Mouse (Mus musculus) heart, adult 18-20 months (tissue): ENCODE measurements around the gene Tmem129. TPM values are rescaled to one million over a fixed set of nuclear protein-coding genes. Genes with fewer than 3 reads are reported as not detected.

Experiments used
- DNase-seq, 2 experiments: peaks; one replicate each; pipeline ENCODE4 v3.0.0; 2021 to 2022; ENCODE audit warnings: mixed read lengths in 1 of 2
- long read RNA-seq, 2 experiments: library from polyadenylated mRNA; stranded (forward); transcript quantifications; one replicate each; pipeline ENCODE4 v2.0.0; 2021
- total RNA-seq, 2 experiments: library from RNA; stranded (reverse); gene quantifications; 2 replicates each; pipeline ENCODE4 v1.2.3; 2021

The Tmem129 gene
- 10 to 100 TPM; 19.5 to 19.6 TPM for total RNA-seq
- long read RNA-seq, experiment 1, transcript Tmem129-201 (4 exons, 2,828 nt) = major isoform, 31 of 41 reads
- long read RNA-seq, experiment 1, partial matches to known transcripts = 1 of 41 reads
- long read RNA-seq, experiment 1, other reads (novel, unspliced or antisense) = 5 of 41 reads
- long read RNA-seq, experiment 2, transcript Tmem129-201 (4 exons, 2,828 nt) = major isoform, 17 of 24 reads
- long read RNA-seq, experiment 2, partial matches to known transcripts = 3 of 24 reads
- long read RNA-seq, experiment 2, other reads (novel, unspliced or antisense) = 2 of 24 reads

DNA sequence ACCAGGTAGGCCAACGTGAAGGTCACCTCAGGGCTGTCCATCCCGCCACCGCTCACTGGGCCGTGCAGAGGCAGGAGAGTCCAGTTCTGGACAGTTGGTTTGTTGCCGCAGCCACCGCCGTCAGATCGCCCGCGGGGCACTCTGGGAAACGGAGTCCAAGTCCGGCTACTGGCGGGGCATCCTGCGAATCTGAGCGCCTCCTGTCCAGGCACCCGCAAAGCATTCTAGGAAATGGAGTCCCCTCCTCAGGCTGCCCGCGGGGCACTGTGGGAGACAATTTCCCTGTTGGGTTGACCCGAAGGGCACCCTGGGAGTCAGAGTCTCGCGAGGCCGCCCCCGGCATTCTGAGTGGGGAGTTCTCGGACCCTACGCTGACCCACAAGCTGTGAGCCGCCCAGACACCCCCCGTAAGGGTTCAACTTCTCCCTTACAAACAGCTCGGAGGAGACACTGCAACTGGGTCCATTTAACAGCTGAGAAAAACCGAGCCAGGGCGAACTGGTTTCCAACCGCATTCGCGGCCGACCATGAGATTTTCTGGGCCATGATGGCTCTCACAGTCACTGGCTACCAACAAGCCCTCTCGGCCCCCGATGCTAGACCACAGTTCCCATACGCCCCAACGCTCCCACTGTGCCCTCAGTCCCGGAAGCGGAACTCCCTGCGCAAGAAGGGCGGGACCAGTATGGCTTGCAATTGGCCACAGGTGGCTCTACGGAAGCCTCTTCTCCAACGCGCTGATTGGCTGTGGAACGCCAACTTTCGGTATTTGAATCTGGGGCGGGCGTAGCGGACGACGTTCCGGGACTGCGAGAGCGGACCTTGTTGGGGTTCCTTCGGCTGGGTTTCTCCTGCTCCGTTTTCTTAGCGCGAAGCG is at the start of gene Tmem129, which contains the start of gene Tacc3:
Tmem129 (minus strand) TSS at position 630 of the 877 bp plus-strand sequence.
Tacc3 (plus strand) TSS at position 342 of the 877 bp plus-strand sequence.
- peak; percentile 97 to 100 for DNase-seq

DNA sequence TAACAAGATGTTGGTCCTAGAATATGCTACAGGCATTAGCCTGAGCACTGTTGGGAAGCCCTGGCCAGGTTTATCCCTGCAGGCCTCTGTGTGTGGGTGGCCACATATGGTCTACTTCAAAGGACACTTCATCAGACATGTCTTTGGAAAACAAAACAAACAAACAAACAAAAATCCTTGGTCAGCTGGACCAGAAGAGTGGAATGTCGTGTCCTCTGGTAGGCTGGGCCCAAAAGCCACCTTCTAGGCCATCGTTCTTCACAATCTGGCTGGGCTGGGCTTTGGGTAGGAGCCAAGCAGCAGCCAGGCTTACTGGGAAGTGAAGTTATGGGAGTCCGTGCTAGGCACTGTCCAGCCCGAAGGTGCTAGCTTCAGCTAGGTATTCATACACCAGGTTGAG is 48.9 kb upstream of the Tmem129 start:
- DNase-seq = no peak

DNA sequence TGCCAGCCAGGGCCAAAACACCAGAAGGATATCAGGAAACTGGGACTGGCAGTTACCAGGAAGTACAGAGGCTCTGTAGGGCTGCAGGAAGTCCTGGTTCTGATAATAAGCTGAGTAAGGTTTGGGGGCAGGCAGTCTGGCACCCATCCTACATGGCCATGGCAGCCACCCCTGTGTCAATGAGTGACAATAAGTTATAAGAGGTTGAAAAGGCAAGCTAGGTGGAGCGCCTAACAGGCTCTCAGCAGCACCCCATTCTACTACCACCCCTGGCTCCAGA is 48.1 kb upstream of the Tmem129 start:
- no peak for DNase-seq

DNA sequence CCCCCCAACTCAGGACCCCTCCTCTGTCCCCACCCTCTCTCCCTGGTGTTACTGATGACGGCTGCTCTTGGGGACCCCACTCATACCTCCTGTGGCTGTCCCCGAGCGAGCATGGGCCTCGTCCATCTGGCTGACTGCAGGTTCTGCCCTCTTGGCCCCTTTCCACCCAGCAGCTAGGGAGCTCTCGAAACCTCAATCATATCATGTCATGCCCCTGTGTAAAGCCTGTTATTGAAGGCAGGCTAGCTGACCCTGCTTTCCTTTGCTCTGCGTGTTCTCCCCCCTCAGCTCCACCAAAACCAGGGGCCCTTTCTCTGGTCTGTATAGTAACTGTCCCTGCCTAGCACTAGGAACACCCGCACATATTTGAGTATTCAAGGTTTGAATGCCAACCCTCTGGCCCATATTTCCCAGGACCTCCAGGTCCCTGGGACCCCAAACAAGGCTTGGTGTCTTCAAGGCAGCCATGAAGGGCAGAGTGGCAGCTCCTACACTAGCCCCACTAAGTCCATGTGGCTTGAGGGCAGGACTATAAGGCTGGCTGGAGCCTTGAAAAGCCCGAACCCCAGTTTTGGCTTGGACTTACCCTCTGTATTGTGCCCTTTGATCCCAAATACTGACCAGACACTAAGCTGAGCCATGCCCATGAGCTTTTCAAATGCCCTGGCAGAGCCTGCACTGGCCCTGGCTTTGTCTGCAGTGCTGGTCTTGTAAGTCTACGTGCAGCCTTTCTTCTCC is 47.6 kb upstream of the Tmem129 start:
- no peak for DNase-seq

DNA sequence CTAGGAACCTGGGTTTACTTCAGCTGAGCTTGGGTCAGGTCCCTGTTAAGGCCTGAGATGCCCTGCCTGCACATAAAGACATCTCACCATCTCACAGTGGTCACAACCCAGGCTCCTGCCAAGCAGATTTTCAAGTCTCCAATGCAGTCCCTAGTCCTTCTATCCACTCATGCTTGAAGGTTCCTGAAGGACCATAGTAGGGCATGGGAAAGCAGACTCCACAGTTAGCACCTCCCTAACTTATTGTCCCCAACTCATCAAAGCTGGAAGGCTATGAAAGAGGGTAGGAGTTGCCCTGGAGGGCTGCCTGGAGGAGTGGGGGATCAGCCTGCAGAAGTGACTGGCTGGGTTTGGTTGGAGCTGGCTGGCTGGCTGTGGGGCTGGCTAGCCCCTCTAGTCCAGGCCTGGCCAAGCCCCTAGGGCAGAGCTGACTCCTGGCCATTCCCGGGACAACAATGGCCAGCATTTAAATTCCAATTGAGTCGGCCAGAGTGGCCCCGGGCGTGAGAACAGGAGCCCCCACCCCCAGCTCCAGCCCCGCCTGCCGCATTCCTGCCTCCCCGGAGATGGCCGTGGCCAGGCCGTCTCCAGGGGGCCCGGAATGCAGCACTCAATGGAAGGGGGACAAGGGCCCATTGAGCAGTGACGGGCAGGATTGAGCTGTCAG is 46.9 kb upstream of the Tmem129 start:
- no peak for DNase-seq

DNA sequence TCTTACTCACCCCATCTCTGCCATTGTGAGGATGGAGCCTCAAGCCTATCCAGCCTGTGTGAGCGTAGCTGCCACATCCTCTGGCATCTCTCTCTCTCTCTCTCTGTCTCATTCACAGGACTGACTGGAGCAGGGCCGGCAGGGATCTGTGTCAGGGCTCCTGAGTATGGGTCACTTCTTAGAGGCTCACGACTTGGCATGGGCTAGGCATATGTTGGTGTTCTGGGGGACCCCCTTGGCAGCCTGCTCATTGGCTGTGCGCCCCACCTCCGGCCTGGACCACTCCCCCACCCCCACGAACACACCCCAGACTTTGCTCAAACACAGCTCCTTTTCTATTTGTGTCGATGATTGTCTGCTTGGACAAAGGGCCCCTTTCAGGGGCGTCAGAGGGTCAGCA is 45.8 kb upstream of the Tmem129 start:
- DNase-seq = no peak

DNA sequence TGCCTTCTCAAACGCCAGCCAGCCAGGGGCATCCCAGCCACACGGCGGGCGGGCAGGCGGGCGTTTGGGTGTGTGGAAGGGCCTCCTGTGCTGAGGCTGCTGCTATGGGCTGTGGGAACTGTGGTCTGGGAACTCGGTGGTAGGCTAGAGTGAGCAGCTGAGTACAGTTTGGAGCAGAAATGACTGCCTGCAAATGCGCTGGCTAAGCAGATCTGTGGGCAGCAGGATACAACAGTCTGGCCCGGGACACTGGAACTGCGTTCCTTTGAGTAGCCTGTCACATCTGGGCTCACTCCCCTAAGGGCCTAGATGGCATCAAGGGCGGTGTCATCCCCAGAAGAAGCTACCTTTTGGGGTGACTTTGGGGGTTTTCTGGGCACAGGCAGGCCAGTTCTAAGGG is 43.6 kb upstream of the Tmem129 start:
- DNase-seq = no peak

DNA sequence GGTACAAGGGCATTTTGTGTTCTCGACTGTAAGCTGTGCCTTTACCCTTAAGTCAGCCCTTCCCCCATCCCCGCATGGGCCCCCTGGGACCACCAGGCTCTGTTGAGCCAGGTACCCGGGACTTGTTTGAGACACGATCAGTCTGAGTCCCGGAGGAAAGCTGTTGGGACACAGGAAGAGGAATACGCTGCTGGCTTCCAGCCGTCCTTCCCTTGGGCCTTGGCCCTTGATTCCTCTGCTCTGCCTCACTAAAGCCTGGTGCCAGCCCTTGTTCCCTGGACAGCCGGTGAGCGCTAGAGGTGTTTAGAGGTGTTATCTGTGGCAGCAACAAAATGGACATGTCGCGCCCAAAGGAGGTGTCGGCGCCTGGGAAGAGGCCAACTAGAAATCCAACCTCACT is 41.8 kb upstream of the Tmem129 start:
- DNase-seq = peak in 1 of 2 experiments; percentile 52

DNA sequence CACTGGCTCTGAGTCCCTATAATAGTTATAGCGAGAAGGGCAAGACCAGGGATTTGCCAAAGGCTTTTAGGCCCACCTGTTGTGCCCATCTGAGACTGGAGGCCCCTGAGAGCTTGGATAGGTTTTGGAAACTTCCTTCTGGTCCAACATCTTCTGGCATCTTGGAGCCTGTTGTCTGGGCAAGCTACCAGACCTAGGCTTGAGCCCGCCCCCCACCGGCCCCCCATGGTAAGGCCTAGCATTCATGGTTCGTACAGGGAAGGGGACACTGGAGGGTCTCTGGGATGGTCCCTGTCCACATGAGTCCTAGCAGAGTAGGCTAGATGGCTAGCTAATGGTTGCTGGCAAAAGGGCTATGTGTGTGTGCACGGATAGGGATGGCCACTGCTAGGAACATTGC is 40.5 kb upstream of the Tmem129 start:
- DNase-seq = no peak

DNA sequence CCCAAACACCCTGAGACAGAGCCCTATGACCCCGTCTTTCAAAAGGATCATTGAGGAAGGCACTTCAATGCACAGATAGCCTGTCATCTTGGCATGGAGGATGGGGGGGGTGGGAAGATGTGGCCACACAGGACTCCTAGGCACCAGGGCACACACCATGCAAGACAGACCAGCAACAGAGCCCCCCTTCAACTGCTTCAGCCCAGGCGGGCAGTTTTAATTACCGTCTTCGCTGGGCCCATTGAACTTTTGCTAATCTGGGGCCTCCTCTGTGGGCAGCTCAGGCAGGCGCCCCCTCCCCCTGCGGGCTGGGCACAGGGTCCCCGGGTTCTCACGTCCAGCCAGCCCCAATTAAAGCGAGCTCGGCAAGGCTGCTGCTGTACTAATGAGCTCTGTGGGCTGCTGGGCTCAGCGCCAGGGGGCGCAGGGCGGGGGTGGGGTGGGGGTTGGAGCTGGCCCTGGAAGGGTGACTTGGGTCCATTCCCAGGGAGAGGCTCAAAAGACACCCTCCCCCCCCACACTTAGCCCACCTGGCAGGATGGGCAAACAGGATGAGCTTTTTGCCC is 39.8 kb upstream of the Tmem129 start:
- DNase-seq = no peak

DNA sequence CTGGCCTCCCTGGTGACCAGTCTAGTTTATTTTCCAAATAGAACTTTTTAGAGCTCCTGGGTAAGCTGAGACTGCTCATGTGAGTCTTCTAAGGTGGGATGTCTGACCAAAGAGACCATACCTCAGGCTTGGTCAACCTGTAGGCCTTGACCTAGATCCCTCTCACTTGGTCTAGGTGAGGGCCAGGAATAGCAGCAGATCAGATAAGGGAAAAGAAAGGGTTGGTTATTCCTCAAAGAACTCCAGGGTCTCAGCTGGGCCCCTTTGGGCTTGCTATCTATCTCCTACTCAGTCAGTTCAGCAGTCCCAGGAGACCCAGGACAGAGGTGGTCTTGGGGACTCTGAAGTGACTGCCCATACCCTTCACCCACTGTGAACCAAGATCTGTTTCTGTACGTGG is 39.3 kb upstream of the Tmem129 start:
- DNase-seq = no peak

DNA sequence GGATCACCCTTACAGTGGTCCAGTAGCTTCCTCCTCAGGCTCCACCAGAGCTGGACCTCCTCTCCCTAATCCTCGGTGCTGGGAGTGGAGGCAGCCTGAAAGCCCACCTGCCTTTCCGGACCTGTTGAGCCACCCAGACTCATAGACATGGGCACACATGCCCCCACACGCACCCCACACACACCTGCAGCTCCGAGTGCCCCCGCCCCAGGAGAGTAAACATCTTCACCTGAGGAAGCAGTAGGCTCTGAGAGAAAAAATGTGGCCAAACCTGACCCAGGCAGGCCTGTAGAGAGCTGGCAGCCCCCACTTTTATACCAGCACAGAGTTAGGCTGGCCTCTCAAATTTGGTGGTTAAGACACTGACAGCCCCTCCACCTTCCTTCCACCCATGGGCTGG is 38.2 kb upstream of the Tmem129 start:
- DNase-seq = no peak

DNA sequence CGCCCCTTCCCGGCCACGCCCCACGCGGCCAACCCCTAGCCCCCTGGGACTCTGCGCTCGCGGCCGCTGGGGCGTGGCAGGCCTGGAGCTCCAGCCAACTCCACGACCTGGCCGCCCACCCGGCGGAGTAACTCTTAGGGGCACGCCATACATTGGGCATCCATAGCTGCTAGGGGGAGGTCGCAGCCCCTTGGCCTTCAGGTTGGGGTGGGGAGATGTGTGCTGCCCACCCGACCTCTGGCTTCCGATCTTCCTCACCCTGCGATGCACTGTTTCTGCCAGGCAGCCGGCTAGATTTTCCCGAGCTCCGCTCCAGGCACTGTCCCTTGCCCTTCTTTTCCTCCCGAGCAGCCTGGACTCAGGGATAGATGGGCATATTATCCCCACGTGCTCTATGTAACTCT is 37.5 kb upstream of the Tmem129 start:
- no peak for DNase-seq

DNA sequence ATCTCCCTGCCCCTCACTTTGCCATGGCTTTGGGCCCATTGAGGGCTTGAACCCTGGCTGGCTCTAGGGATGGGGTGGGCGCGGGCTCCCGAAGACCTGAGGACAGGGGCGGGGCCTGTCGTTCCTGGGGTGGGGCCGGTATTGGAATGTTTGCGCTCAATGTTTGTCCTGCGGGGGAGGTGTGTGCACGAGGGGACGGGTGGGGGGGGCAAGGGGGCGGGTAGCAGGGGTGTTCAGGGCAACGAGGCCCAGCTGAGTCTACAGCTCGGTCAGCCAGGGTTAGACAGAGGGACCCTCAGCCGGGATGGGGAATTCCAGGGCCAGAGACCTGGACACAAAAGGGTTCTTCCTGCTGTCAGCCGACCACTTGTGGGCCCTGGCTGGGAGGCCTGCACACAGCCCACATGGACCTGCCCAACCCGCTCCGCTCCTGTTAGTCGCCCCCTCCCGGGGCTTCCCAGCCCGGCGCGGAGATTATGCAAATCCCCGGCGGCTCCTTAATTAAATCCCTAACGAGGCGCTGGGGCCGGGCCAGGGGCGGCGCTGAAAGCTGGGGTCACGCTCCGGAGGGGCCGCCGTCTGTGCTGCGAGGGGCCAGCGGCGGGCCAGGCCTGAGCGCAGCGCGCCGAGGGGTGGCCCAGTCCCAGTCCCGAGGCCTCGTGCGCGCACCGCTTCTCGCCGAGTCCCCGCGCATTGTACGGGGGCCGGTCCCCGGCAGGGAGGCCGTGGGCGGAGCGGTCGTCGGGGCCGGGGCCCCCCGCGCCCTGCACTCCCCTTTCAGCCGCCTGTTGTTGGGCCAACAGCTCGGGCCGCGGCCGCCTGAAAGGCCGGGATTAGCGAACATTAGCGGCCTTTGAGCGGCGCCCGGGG is 36.9 kb upstream of the Tmem129 start:
- peak; percentile 52 to 58 for DNase-seq

DNA sequence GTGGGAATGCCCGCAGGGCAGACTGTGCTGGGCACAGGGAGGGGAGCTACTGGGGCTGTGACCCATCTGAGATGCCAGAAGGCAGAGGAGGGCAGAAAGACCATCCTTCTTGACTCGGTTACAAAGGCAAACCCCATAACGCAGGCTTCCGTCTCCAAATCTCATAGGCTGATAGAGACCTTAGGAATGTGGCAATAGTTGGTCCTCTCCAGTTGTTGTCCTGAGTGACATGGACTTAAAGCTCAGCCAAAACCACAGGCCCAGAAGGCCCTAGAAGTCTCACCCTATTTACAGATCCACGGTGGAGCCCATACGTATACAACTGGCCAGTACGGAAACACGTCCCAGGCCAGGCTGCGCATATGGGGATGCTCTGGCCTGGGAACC is 36.2 kb upstream of the Tmem129 start:
- DNase-seq = no peak

DNA sequence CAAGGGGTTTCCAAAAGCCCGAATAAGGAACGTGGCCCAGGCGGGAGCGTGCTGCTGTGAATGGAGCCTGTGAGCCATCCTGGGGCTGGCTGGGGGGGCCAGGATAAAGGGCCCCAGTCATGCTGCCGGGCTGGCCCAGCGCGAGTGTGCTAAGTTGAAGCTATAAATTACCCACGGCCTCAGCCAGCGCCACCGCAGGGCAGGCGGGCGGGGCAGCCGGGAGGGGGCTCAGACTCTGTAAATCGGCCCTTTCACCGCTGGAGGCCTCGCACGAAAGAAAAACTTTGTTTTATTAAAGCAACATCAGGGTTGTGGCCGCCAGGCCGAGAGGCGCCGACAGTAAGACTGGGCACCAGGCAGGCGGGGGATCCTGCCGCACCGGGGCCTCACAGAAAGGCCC is 34.2 kb upstream of the Tmem129 start:
- DNase-seq = peak in 1 of 2 experiments; percentile 29

DNA sequence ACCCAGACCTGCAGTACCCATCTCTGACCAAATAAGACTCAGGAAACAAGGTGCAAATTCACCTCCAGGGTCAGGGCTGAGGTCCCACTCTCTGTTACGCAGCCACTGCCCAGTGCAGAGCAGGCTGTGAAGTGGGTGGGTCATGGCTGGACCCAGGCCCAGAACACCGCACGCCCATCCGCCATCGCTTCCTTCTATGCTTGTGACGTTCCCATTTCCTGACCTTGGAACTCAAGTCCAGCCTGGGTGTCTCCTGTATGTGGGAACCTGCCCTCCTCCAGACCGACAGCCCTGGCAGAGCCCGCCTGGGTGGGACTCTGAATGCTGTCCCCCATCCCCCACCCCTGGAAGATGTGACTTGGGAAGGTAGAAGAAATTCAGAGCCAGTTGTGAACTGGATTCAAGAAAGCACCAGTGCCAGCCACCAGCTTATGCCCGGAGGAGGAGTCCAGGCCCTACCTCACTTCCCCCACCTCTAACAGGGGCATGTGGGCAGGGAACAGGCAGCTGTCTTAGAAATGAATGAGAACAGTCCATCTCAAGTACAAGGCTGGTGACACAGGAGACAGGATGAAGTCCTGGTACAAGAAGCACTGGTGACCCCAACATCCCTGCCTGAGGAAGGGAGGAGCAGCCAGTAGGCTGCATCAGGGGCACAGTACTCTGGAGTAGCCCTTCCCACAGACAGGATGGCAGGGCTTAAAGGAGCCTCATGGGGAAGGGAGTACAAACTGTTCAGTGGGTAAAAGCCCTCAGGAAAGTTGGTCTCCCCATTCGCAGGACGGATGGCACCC is 31.8 kb upstream of the Tmem129 start:
- peak; percentile 63 to 89 for DNase-seq

DNA sequence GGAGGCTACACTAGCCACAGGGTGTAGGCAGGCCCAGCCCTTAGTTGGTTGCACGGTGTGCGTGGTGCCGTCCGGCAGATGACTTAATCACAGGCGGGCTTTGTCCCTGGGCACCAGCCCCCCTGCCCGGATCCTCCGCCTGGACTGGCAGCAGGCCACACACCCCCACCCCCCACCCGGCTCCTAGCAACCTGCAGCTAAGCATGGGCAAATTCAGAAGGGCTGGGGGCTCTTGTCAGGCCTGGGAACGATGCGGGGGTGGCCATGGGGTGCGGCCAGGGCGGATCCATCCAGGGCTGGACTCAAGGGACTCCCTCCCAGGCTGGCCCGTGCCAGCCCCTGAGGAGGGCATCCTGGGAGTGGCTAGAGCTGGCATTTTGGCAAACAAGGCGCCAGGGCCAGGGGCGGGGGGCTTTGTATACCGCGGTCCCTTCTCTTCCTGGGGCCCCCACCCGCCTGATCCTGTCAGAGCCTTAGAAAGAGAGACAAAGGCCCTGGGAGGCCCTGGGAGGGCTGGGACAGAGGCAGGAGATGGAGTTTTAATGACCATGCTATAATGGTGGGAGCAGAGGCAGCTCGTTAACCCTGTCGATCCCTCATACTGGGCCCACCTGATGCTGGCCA is 31.1 kb upstream of the Tmem129 start:
- DNase-seq = peak; percentile 47 to 64
